Mouse (Mus musculus) CD4-positive helper T cell, adult 2 months (primary cell): ENCODE results near the gene Olfr555.
"Not testable (repeated sequence)": the region's sequence is repeated elsewhere in the genome, so short reads cannot be mapped to it uniquely, and the experiment has no call there.

Experiments used
- DNase-seq: peaks from one replicate; pipeline ENCODE4 v3.0.0-alpha.2; 2012; ENCODE audit warnings: low read depth, missing footprints, low spot score

The Olfr555 gene

GRCm38 (mm10) chr7:102658523-102658922 lies at the start of gene Olfr555:
Olfr555 (plus strand) TSS chr7:102658823.
- no peak for DNase-seq

GRCm38 (mm10) chr7:102618118-102618517 lies 40.5 kb upstream of the Olfr555 start, which contains the start of gene Olfr553:
Olfr553 (minus strand) TSS chr7:102618218.
- DNase-seq: no peak

- DNase-seq: no peak
Observed at GRCm38 (mm10) chr7:102619608-102620007, 39.0 kb upstream of the Olfr555 start.

- not testable (repeated sequence) for DNase-seq
Observed at GRCm38 (mm10) chr7:102620368-102620767, 38.3 kb upstream of the Olfr555 start.

GRCm38 (mm10) chr7:102636665-102637064 lies 22.0 kb upstream of the Olfr555 start:
- DNase-seq: peak; percentile 61

- no peak for DNase-seq
Observed at GRCm38 (mm10) chr7:102638132-102638531, 20.5 kb upstream of the Olfr555 start, which contains the start of gene Olfr554. Olfr554 (plus strand) TSS chr7:102638432.

- DNase-seq: not testable (repeated sequence)
Observed at GRCm38 (mm10) chr7:102644945-102645344, 13.7 kb upstream of the Olfr555 start.

GRCm38 (mm10) chr7:102664599-102664998 lies 6.0 kb downstream of the Olfr555 start, which contains the start of gene Olfr556:
Olfr556 (plus strand) TSS chr7:102664899.
- no peak for DNase-seq

GRCm38 (mm10) chr7:102665378-102665777 lies 6.8 kb downstream of the Olfr555 start:
- DNase-seq: no peak

- DNase-seq: no peak
Observed at GRCm38 (mm10) chr7:102676225-102676624, 17.6 kb downstream of the Olfr555 start.

GRCm38 (mm10) chr7:102681916-102682315 lies 23.3 kb downstream of the Olfr555 start:
- no peak for DNase-seq

GRCm38 (mm10) chr7:102686944-102687501 lies 28.4 kb downstream of the Olfr555 start, which contains the start of gene Trim68:
Trim68 (minus strand) TSS chr7:102687327.
- peak; percentile 94 for DNase-seq

- peak; percentile 55 for DNase-seq
Observed at GRCm38 (mm10) chr7:102695358-102696125, 36.9 kb downstream of the Olfr555 start, which contains the start of gene Olfr557. Olfr557 (plus strand) TSS chr7:102695910.

GRCm38 (mm10) chr7:102698461-102698860 lies 39.8 kb downstream of the Olfr555 start:
- DNase-seq: no peak

GRCm38 (mm10) chr7:102701915-102702314 lies 43.3 kb downstream of the Olfr555 start, which contains the start of gene Olfr558:
Olfr558 (plus strand) TSS chr7:102702215.
- DNase-seq: no peak
